Mouse (Mus musculus) layer of hippocampus, postnatal 14 days (tissue): ENCODE data around the gene Sat2. TPM values are rescaled to one million over a fixed set of nuclear protein-coding genes. Genes with fewer than 3 reads are reported as not detected.

Experiments used
- DNase-seq, 2 experiments: peaks; one replicate each; pipeline ENCODE4 v3.0.0; 2021 to 2022; ENCODE audit warnings: low spot score in 2 of 2, mixed read lengths in 1 of 2
- microRNA-seq, 2 experiments: library from miRNA; unstranded; fragments of <30 nt; microRNA quantifications; one replicate each; pipeline ENCODE4 v1.2.0; 2021
- total RNA-seq, 2 experiments: library from RNA; stranded (reverse); gene quantifications; 2 replicates each; pipeline ENCODE4 v1.2.3; 2021

Gene Sat2
- total RNA-seq, 2 experiments from 2014 or later = 16.1 to 19.8 TPM

DNA sequence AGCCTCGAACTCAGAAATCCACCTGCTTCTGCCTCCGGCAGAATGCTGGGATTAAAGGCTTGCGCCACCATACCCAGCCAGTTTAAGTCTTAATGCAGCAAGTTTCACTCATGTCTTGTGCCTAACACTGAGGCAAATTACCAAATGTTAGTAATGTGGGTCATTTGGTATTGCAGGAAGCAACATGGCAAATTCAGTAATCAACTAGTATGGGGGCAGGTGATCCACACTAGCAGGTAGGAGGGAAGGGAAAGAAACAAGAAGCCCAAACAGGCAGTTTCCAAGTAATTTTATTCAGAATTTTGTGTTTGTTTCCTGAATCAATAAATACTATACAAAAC is 44.8 kb downstream of the Sat2 start:
- no peak for DNase-seq

GRCm38 (mm10) chr11:69670786-69671725 is 49.2 kb downstream of the Sat2 start:
- DNase-seq = peak; percentile 91 to 96

GRCm38 (mm10) chr11:69671726-69672124 is 49.9 kb downstream of the Sat2 start:
- no peak for DNase-seq

DNA sequence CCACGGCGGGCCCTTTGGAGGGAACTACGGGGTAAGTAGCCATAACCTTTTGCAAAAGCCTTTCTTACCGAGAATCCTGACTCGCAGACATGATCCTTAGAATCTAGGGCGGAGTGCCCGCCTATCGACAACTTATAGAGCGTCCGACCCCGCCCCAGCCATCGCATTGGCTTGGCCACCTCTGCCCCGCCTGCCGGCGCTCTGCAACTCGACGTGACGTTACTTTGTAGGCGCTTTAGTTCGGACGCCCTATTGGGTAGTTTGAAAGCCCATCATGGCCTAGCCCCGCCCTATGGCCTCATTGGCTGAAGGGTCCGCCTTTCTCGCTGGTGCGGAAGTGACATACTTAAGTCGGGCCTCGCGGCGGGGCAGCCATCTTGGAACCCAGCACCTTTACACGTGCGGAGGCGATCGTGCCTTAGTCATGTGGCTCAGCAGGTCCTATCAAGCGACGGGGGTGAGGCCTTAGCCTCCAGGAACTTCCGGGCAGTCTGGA is 50.4 kb downstream of the Sat2 start, which contains the start of gene Eif4a1:
Gene Eif4a1, minus strand, starts transcription at position 213 of the 496 bp plus-strand sequence.
- DNase-seq = peak; percentile 100

Small RNA genes within 50 kb of the gene (microRNA-seq; reads per million reads assigned to microRNA genes)
- 4.0 to 6.8 reads per million in 2 experiments for gene Mir1934
- 0 reads per million in 2 experiments for gene Mir467f

Other genes with a start within 250 kb of the Sat2 start
- gene Naa38, start 226.5 kb upstream of the Sat2 start, total RNA-seq = 100 to 1,000 TPM in 1 of 2 experiments, 10 to 100 TPM in 1; 99.3 to 111 TPM
- gene Cyb5d1, start 226.4 kb upstream of the Sat2 start, total RNA-seq = 10 to 100 TPM; 36.0 to 39.7 TPM
- 1 to 10 TPM; 2.1 to 2.3 TPM for gene Tmem88, start 223.8 kb upstream of the Sat2 start, total RNA-seq
- 10 to 100 TPM; 41.7 to 42.8 TPM for gene Kdm6b, start 208.3 kb upstream of the Sat2 start, total RNA-seq
- 1 to 10 TPM; 5.8 to 6.3 TPM for gene Dnah2, start 72.9 kb upstream of the Sat2 start, total RNA-seq
- 100 to 1,000 TPM; 144 to 156 TPM for gene Efnb3, start 61.8 kb upstream of the Sat2 start, total RNA-seq
- gene Wrap53, start 41.8 kb upstream of the Sat2 start, total RNA-seq = 1 to 10 TPM; 8.6 to 9.5 TPM
- gene Trp53, start 41.7 kb upstream of the Sat2 start, total RNA-seq = 10 to 100 TPM; 27.3 to 29.6 TPM
- gene Atp1b2, start 16.1 kb upstream of the Sat2 start, total RNA-seq = 100 to 1,000 TPM; 513 to 551 TPM
- not detected for gene Shbg, start 4.1 kb upstream of the Sat2 start, total RNA-seq
- gene Fxr2, start 11.0 kb downstream of the Sat2 start, total RNA-seq = 100 to 1,000 TPM; 105 to 106 TPM
- under 1 TPM in 1 of 2 experiments, not detected in 1; 0.48 TPM for gene Sox15, start 33.3 kb downstream of the Sat2 start, total RNA-seq
- gene Mpdu1, start 40.6 kb downstream of the Sat2 start, total RNA-seq = 10 to 100 TPM; 73.3 to 82.4 TPM
- gene Cd68, start 44.1 kb downstream of the Sat2 start, total RNA-seq = 10 to 100 TPM; 13.1 to 18.5 TPM
- gene Eif4a1, start 50.4 kb downstream of the Sat2 start, total RNA-seq = 100 to 1,000 TPM; 409 to 418 TPM
- gene Senp3, start 60.1 kb downstream of the Sat2 start, total RNA-seq = 10 to 100 TPM; 84.3 to 88.5 TPM
- gene Tnfsf13, start 63.8 kb downstream of the Sat2 start, total RNA-seq = 1 to 10 TPM in 1 of 2 experiments, under 1 TPM in 1; 0.88 to 1.1 TPM
- 1 to 10 TPM; 5.8 to 6.5 TPM for gene Tnfsf12, start 73.8 kb downstream of the Sat2 start, total RNA-seq
- 1 to 10 TPM in 1 of 2 experiments, under 1 TPM in 1; 0.45 to 1.0 TPM for gene Tnfsfm13, start 74.1 kb downstream of the Sat2 start, total RNA-seq
- 10 to 100 TPM; 62.8 to 68.5 TPM for gene Polr2a, start 136.6 kb downstream of the Sat2 start, total RNA-seq
- under 1 TPM in 1 of 2 experiments, not detected in 1; 0.21 TPM for gene Slc35g3, start 139.9 kb downstream of the Sat2 start, total RNA-seq
- 10 to 100 TPM; 82.0 to 83.5 TPM for gene Zbtb4, start 143.9 kb downstream of the Sat2 start, total RNA-seq
- gene Chrnb1, start 173.9 kb downstream of the Sat2 start, total RNA-seq = 1 to 10 TPM; 1.0 to 1.1 TPM
- 10 to 100 TPM; 22.8 to 23.7 TPM for gene Fgf11, start 179.8 kb downstream of the Sat2 start, total RNA-seq
- not detected for gene Tmem102, start 183.6 kb downstream of the Sat2 start, total RNA-seq
- not detected for gene Gm39566, start 193.3 kb downstream of the Sat2 start, total RNA-seq
- not detected for gene Spem2, start 196.4 kb downstream of the Sat2 start, total RNA-seq
- gene Spem1, start 200.2 kb downstream of the Sat2 start, total RNA-seq = under 1 TPM; 0.50 to 0.74 TPM
- 100 to 1,000 TPM; 220 to 226 TPM for gene Nlgn2, start 215.8 kb downstream of the Sat2 start, total RNA-seq
- 100 to 1,000 TPM; 150 to 162 TPM for gene Tmem256, start 216.5 kb downstream of the Sat2 start, total RNA-seq
- gene Plscr3, start 224.4 kb downstream of the Sat2 start, total RNA-seq = 10 to 100 TPM; 22.0 to 23.3 TPM
- not detected for gene Tnk1, start 236.7 kb downstream of the Sat2 start, total RNA-seq